Comparison of ENCODE assay signal across 9 mouse cellular contexts in the genomic region with DNA sequence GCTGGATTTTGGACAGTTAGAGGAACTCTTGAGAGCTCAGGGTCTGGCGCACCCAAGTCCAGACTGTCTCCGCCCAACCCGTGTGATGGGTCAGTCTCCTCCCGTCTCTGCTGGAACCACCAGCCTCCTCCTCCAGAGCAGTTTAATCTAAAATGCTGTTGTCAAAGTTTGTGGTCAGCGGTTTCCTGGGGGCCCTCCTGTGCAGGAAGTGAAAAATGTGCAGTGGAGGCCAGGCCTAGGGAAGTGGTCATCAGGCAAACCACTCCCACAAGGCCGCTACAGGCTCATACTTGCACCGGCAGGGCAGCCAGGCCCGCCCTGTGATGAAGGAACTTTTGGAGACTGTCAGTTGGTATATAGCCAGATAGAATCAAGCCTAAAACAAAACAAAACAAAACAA. TPM values are rescaled to one million over a fixed set of nuclear protein-coding genes. Genes with fewer than 3 reads are reported as not detected.
A peak's percentile ranks its signal among the peaks of the same experiment; 100 is the strongest.
DNase-seq lines count a peak whose midpoint lies in the region; ATAC-seq and TF ChIP-seq lines count a peak whose summit lies in the region.
"Had no signal": no experiment of that assay in that cellular context is flagged by ENCODE, and none has a peak within 500 bp of the region (broad histone marks: within the 10 kb centered on the region; RNA-seq: fewer than 3 reads in every experiment).

No protein-coding gene starts in this region.

- peaks cover 32% of the 10 kb centered on the region for H3K27me3 ChIP-seq in liver, embryonic 11.5 days (replicated peaks; ENCODE audit: control insufficient read depth, insufficient read depth, low read length)

- H3K27ac ChIP-seq in gastrocnemius, adult 2 months, result peak overlapping the region; percentile 93
- H3K27ac ChIP-seq in liver, embryonic 11.5 days (ENCODE audit: low read depth, low read length), result no peak overlapping the region
- H3K27ac ChIP-seq: neural tube, embryonic 13.5 days had no signal

- H3K36me3 ChIP-seq in liver, embryonic 11.5 days (ENCODE audit: control insufficient read depth, insufficient read depth, low read length), result no peaks in the 10 kb centered on the region; the same call in 1 of the 2 replicates
- H3K36me3 ChIP-seq: neural tube, embryonic 13.5 days had no signal

- no peak overlapping the region for H3K9ac ChIP-seq in liver, embryonic 11.5 days (ENCODE audit: low read depth, low read length)
- H3K9ac ChIP-seq: neural tube, embryonic 13.5 days had no signal

- WGBS in liver, embryonic 11.5 days, result 37% methylated on average over 8 of the region's 8 CpGs

- no peak for TF ChIP-seq CTCF in gastrocnemius, adult 2 months (IDR thresholded peaks at IDR 0.05)

- peaks cover 34% of the 10 kb centered on the region for H3K4me1 ChIP-seq in liver, embryonic 11.5 days (replicated peaks; ENCODE audit: control insufficient read depth, insufficient read depth, low read length)

- peak overlapping the region; percentile 22; the same call in 1 of the 2 replicates for H3K4me2 ChIP-seq in liver, embryonic 11.5 days
- H3K4me2 ChIP-seq: neural tube, embryonic 13.5 days had no signal

- peak overlapping the region; percentile 26 for H3K4me3 ChIP-seq in gastrocnemius, adult 2 months
- no peak overlapping the region for H3K4me3 ChIP-seq in liver, embryonic 11.5 days (ENCODE audit: low read depth, low read length)
- H3K4me3 ChIP-seq: neural tube, embryonic 13.5 days had no signal

- intact Hi-C loops in gastrocnemius, adult 2 months (cut with DNase I), result loop anchor here (5.0 kb wide), 1 partner anchor 135 kb away; a partner anchor contains a TSS

- 0 out of 2 replicates have a peak, but pooled peaks have one; percentile 18 for ATAC-seq in liver, embryonic 11.5 days (replicated peaks; ENCODE audit: low FRiP score)

- no peaks in the 10 kb centered on the region for H3K9me3 ChIP-seq in liver, embryonic 11.5 days (ENCODE audit: control insufficient read depth, low read length)
- H3K9me3 ChIP-seq: neural tube, embryonic 13.5 days had no signal

- peak; percentile 70 for DNase-seq in gastrocnemius, adult 2 months
- no peak for DNase-seq in gastrocnemius, postnatal 10 days
- DNase-seq in heart, adult 8-10 months (ENCODE audit: low spot score), result peak; percentile 78
- no peak for DNase-seq in liver, embryonic 11.5 days (ENCODE audit: low spot score)
- peak; percentile 51 to 56 for DNase-seq in spleen, postnatal 14 days (ENCODE audit: low spot score in 2 of 2)
- no peak for DNase-seq in cerebellum, adult 8-10 months
- DNase-seq in Muller cell, postnatal 12 days (ENCODE audit: inconsistent ontology term), result no peak
- DNase-seq in adrenal gland, postnatal 10 days, result no peak

RNA-seq across cellular contexts. Expression of a gene that starts 6.7 kb away (rescaled TPM):
- 1 to 10 TPM; 5.3 to 6.1 TPM for total RNA-seq in gastrocnemius, adult 2 months (2021)
- 10 to 100 TPM; 13.6 to 18.5 TPM for total RNA-seq in gastrocnemius, postnatal 10 days (2021)
- 10 to 100 TPM; 11.4 to 14.3 (median 13.2) TPM for total RNA-seq in heart, adult 8-10 months (2022)
- polyA plus RNA-seq in liver, embryonic 11.5 days (2014; fragmentation: Nextera tagmentation; extraction: Ambion mirVana), result 3.4 and 4.1 TPM in 2 replicates
- 10 to 100 TPM; 21.1 to 22.0 TPM for total RNA-seq in adrenal gland, postnatal 10 days (2021)

Comparison
In these comparisons a context has a peak if more than half of its experiments do, and no peak if none do; other contexts are left out.
1. DNase-seq: peak in gastrocnemius, adult 2 months (single experiment), heart, adult 8-10 months (single experiment) and spleen, postnatal 14 days (2 of 2); none in gastrocnemius, postnatal 10 days (single experiment), liver, embryonic 11.5 days (single experiment), cerebellum, adult 8-10 months (single experiment), Muller cell, postnatal 12 days (single experiment) and adrenal gland, postnatal 10 days (single experiment).